Mouse (Mus musculus) erythroblast, embryonic 14.5 days (primary cell): ENCODE results near the gene Qpct.

Experiments
- GATA1 ChIP-seq: IDR thresholded peaks from 2 replicates; pipeline ENCODE4 v1.6.1; 2012; ENCODE audit warnings: low read length, inconsistent platforms, mixed read lengths
- TAL1 ChIP-seq: IDR thresholded peaks from 3 replicates; pipeline ENCODE4 v1.6.1; 2012; ENCODE audit warnings: low read length, inconsistent platforms, mixed read lengths

- no peak for TF ChIP-seq TAL1
- TF ChIP-seq GATA1 = no peak
These were observed 18.2 kb downstream of the Qpct start for GRCm38 (mm10) chr17:79069766-79070480.
